Mouse (Mus musculus) gastrocnemius, postnatal 4 days (tissue): ENCODE data around the gene Nelfb. TPM values are rescaled to one million over a fixed set of nuclear protein-coding genes. Genes with fewer than 3 reads are reported as not detected.

Source experiments
- DNase-seq, 2 experiments: peaks; one replicate each; pipeline ENCODE4 v3.0.0; 2021 to 2022; ENCODE audit warnings: low spot score in 2 of 2, mixed read lengths in 2 of 2
- total RNA-seq, 2 experiments: library from RNA; stranded (reverse); gene quantifications; 2 replicates each; pipeline ENCODE4 v1.2.3; 2021

Gene Nelfb
- total RNA-seq, 2 experiments from 2014 or later: 43.4 to 47.7 TPM

GRCm38 (mm10) chr2:25231038-25231437 is 19.7 kb upstream of the Nelfb start:
- no peak for DNase-seq

- no peak for DNase-seq
These were observed 19.3 kb upstream of the Nelfb start for GRCm38 (mm10) chr2:25230581-25230980.

GRCm38 (mm10) chr2:25229582-25229981 is 18.3 kb upstream of the Nelfb start:
- no peak for DNase-seq

GRCm38 (mm10) chr2:25228995-25229530 is 17.8 kb upstream of the Nelfb start:
- DNase-seq: no peak

- DNase-seq: peak; percentile 74 to 85
These were observed 17.2 kb upstream of the Nelfb start for GRCm38 (mm10) chr2:25228431-25228889.

- no peak for DNase-seq
These were observed 16.1 kb upstream of the Nelfb start for GRCm38 (mm10) chr2:25227406-25227805.

- DNase-seq: peak in 1 of 2 experiments; percentile 56
These were observed 15.6 kb upstream of the Nelfb start for GRCm38 (mm10) chr2:25226864-25227263.

GRCm38 (mm10) chr2:25225811-25226379 is 14.6 kb upstream of the Nelfb start:
- no peak for DNase-seq

GRCm38 (mm10) chr2:25224766-25225752 is 13.8 kb upstream of the Nelfb start:
- DNase-seq: peak; percentile 89 to 96

GRCm38 (mm10) chr2:25224492-25224765 is 13.1 kb upstream of the Nelfb start, which contains the start of gene Tubb4b:
Tubb4b (minus strand) TSS chr2:25224702.
- no peak for DNase-seq

- DNase-seq: peak; percentile 63 to 74
These were observed 12.6 kb upstream of the Nelfb start for GRCm38 (mm10) chr2:25223681-25224491.

GRCm38 (mm10) chr2:25221331-25221772 is 10.1 kb upstream of the Nelfb start:
- DNase-seq: no peak

- no peak for DNase-seq
These were observed 7.2 kb upstream of the Nelfb start, which contains the start of gene Fam166a for GRCm38 (mm10) chr2:25218445-25218844. Fam166a (plus strand) TSS chr2:25218745.

- no peak for DNase-seq
These were observed 6.4 kb upstream of the Nelfb start for GRCm38 (mm10) chr2:25217666-25218065.

- no peak for DNase-seq
These were observed 3.2 kb upstream of the Nelfb start, which contains the start of gene Stpg3 for GRCm38 (mm10) chr2:25214444-25214843. Stpg3 (minus strand) TSS chr2:25214637.

- DNase-seq: no peak
These were observed 2.1 kb upstream of the Nelfb start for GRCm38 (mm10) chr2:25213266-25213865.

- no peak for DNase-seq
These were observed 603 bp downstream of the Nelfb start for GRCm38 (mm10) chr2:25210686-25211085.

- DNase-seq: no peak
These were observed 3.7 kb downstream of the Nelfb start for GRCm38 (mm10) chr2:25207593-25207992.

GRCm38 (mm10) chr2:25203631-25204214 is 7.6 kb downstream of the Nelfb start:
- DNase-seq: no peak

GRCm38 (mm10) chr2:25200631-25201030 is 10.7 kb downstream of the Nelfb start:
- no peak for DNase-seq
